Mouse (Mus musculus): ENCODE data around the gene Calr. TPM values are rescaled to one million over a fixed set of nuclear protein-coding genes. Genes with fewer than 3 reads are reported as not detected.

Calr gene
- 385 TPM for polyA plus RNA-seq (2012; fragmentation: generic; extraction: Trizol)

GRCm38 (mm10) chr8:84846722-84847572 lies at the start of gene Calr:
Calr (minus strand) TSS chr8:84846934.
- no peaks in the 10 kb centered on the region for H3K27me3 ChIP-seq (ENCODE audit: control insufficient read depth, insufficient read depth, insufficient read length)
- peaks cover 32% of the 10 kb centered on the region for H3K36me3 ChIP-seq (ENCODE audit: control insufficient read depth, insufficient read depth)
- peak within 1 kb of the TSS; percentile 51 for H3ac ChIP-seq (ENCODE audit: control insufficient read depth, insufficient read length)
- H3K79me2 ChIP-seq (ENCODE audit: control insufficient read depth, insufficient read depth) = peaks cover 15% of the 10 kb centered on the region
- peak within 1 kb of the TSS; percentile 98 for H3K4me3 ChIP-seq
- peak in 1 of 3 experiments; percentile 11 for TF ChIP-seq MYOD1 (IDR thresholded peaks at IDR 0.05; ENCODE audit: control insufficient read depth in 1 of 3, insufficient read length in 2 of 3, low read depth in 2 of 3)
- TF ChIP-seq USF1 (IDR thresholded peaks at IDR 0.05; ENCODE audit: low read depth) = peak; percentile 96
- TF ChIP-seq MAX (IDR thresholded peaks at IDR 0.05; ENCODE audit: low read depth) = no peak
- TF ChIP-seq CEBPB (IDR thresholded peaks at IDR 0.05; ENCODE audit: insufficient read depth, poor library complexity, severe bottlenecking) = no peak
- TF ChIP-seq POLR2A (IDR thresholded peaks at IDR 0.05; ENCODE audit: insufficient read length, low read depth) = peak; percentile 93
- TF ChIP-seq E2F4 (IDR thresholded peaks at IDR 0.05; ENCODE audit: insufficient read depth) = no peak
- TF ChIP-seq MYOG (IDR thresholded peaks at IDR 0.05; ENCODE audit: control insufficient read depth in 1 of 3, insufficient read depth in 1 of 3, insufficient read length in 2 of 3, low read depth in 2 of 3) = peak in 1 of 3 experiments; percentile 1
- peak; percentile 19 for TF ChIP-seq SRF (IDR thresholded peaks at IDR 0.05; ENCODE audit: control insufficient read depth, insufficient read length, low read depth)
- peak; percentile 46 for TF ChIP-seq REST (IDR thresholded peaks at IDR 0.05; ENCODE audit: insufficient read depth, insufficient read length)
- peak; percentile 97 for TF ChIP-seq POLR2AphosphoS2 (IDR thresholded peaks at IDR 0.05; ENCODE audit: insufficient read length, low read depth)
- peak within 1 kb of the TSS; percentile 99 for H3K4me2 ChIP-seq (ENCODE audit: low read depth)

GRCm38 (mm10) chr8:84895963-84896362 lies 49.2 kb upstream of the Calr start:
- Histone ChIP-seq H3K4me3 (no peak overlapping the region), H3K79me2 (ENCODE audit: control insufficient read depth, insufficient read depth) (no peaks in the 10 kb centered on the region), H3K4me2 (ENCODE audit: low read depth) (no peak overlapping the region), H3K27me3 (ENCODE audit: control insufficient read depth, insufficient read depth, insufficient read length) (no peaks in the 10 kb centered on the region), H3ac (ENCODE audit: control insufficient read depth, insufficient read length) (no peak overlapping the region), H3K36me3 (ENCODE audit: control insufficient read depth, insufficient read depth) (no peaks in the 10 kb centered on the region)
- TF ChIP-seq MYOG (IDR thresholded peaks at IDR 0.05; ENCODE audit: control insufficient read depth in 1 of 3, insufficient read depth in 1 of 3, insufficient read length in 2 of 3, low read depth in 2 of 3) = peak in 2 of 3 experiments; percentile 25 to 57
- no peak for TF ChIP-seq POLR2A (IDR thresholded peaks at IDR 0.05; ENCODE audit: insufficient read length, low read depth)
- no peak for TF ChIP-seq USF1 (IDR thresholded peaks at IDR 0.05; ENCODE audit: low read depth)
- TF ChIP-seq SRF (IDR thresholded peaks at IDR 0.05; ENCODE audit: control insufficient read depth, insufficient read length, low read depth) = peak; percentile 9
- no peak for TF ChIP-seq CEBPB (IDR thresholded peaks at IDR 0.05; ENCODE audit: insufficient read depth, poor library complexity, severe bottlenecking)
- TF ChIP-seq MYOD1 (IDR thresholded peaks at IDR 0.05; ENCODE audit: control insufficient read depth in 1 of 3, insufficient read length in 2 of 3, low read depth in 2 of 3) = peak in 2 of 3 experiments; percentile 5 to 8
- TF ChIP-seq TCF12 (IDR thresholded peaks at IDR 0.05; ENCODE audit: insufficient read depth, poor library complexity, severe bottlenecking) = no peak
- TF ChIP-seq E2F4 (IDR thresholded peaks at IDR 0.05; ENCODE audit: insufficient read depth) = no peak
- TF ChIP-seq TCF3 (IDR thresholded peaks at IDR 0.05; ENCODE audit: insufficient read length, low read depth) = no peak

GRCm38 (mm10) chr8:84893709-84894134 lies 47.0 kb upstream of the Calr start, which contains the start of gene Gcdh:
Gcdh (minus strand) TSS chr8:84893921.
- Histone ChIP-seq H3K79me2 (ENCODE audit: control insufficient read depth, insufficient read depth) (no peaks in the 10 kb centered on the region), H3K36me3 (ENCODE audit: control insufficient read depth, insufficient read depth) (no peaks in the 10 kb centered on the region), H3K4me2 (ENCODE audit: low read depth) (peak within 1 kb of the TSS; percentile 96), H3ac (ENCODE audit: control insufficient read depth, insufficient read length) (peak within 1 kb of the TSS; percentile 3), H3K4me3 (peak within 1 kb of the TSS; percentile 31), H3K27me3 (ENCODE audit: control insufficient read depth, insufficient read depth, insufficient read length) (no peaks in the 10 kb centered on the region)
- TF ChIP-seq TCF12 (IDR thresholded peaks at IDR 0.05; ENCODE audit: insufficient read depth, poor library complexity, severe bottlenecking) (no peak), SRF (IDR thresholded peaks at IDR 0.05; ENCODE audit: control insufficient read depth, insufficient read length, low read depth) (peak; percentile 25), MAX (IDR thresholded peaks at IDR 0.05; ENCODE audit: low read depth) (no peak), USF1 (IDR thresholded peaks at IDR 0.05; ENCODE audit: low read depth) (no peak), TCF3 (IDR thresholded peaks at IDR 0.05; ENCODE audit: insufficient read length, low read depth) (no peak), POLR2A (IDR thresholded peaks at IDR 0.05; ENCODE audit: insufficient read length, low read depth) (peak; percentile 33), E2F4 (IDR thresholded peaks at IDR 0.05; ENCODE audit: insufficient read depth) (no peak), CEBPB (IDR thresholded peaks at IDR 0.05; ENCODE audit: insufficient read depth, poor library complexity, severe bottlenecking) (peak; percentile 54; the same call in 1 of the 2 replicates)

- Histone ChIP-seq H3K4me3 (peak overlapping the region; percentile 31), H3K27me3 (ENCODE audit: control insufficient read depth, insufficient read depth, insufficient read length) (no peaks in the 10 kb centered on the region), H3K4me2 (ENCODE audit: low read depth) (peak overlapping the region; percentile 96), H3K79me2 (ENCODE audit: control insufficient read depth, insufficient read depth) (no peaks in the 10 kb centered on the region), H3K36me3 (ENCODE audit: control insufficient read depth, insufficient read depth) (no peaks in the 10 kb centered on the region), H3ac (ENCODE audit: control insufficient read depth, insufficient read length) (peak overlapping the region; percentile 3)
- TF ChIP-seq POLR2A (IDR thresholded peaks at IDR 0.05; ENCODE audit: insufficient read length, low read depth) = no peak
- TF ChIP-seq POLR2AphosphoS2 (IDR thresholded peaks at IDR 0.05; ENCODE audit: insufficient read length, low read depth) = no peak
- TF ChIP-seq TCF3 (IDR thresholded peaks at IDR 0.05; ENCODE audit: insufficient read length, low read depth) = no peak
- no peak for TF ChIP-seq E2F4 (IDR thresholded peaks at IDR 0.05; ENCODE audit: insufficient read depth)
- no peak for TF ChIP-seq SRF (IDR thresholded peaks at IDR 0.05; ENCODE audit: control insufficient read depth, insufficient read length, low read depth)
- TF ChIP-seq USF1 (IDR thresholded peaks at IDR 0.05; ENCODE audit: low read depth) = no peak
Observed at GRCm38 (mm10) chr8:84892993-84893708, 46.4 kb upstream of the Calr start.
